ENCODE assay signal across 13 mouse cellular contexts in the genomic region with DNA sequence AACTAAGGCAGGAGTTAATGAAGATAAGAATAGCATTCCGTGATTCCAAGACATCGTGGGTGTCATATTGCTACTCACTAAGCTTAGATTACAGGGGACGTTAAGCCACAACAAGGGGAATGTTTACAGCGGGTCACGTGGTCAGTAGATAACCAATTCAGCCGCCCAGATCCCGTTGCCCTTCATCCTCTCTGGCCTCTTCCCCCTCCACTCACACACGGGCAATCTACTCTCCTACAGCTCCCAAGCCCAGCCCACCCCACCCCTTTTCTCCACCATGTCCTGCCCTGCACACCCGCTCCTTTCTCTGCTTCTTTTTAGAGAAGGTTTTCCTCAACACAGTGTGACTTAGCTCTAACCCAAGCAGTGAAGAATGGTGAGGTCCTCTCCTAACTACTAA.
"Had no signal": no experiment of that assay in that cellular context is flagged by ENCODE, and none has a peak within 500 bp of the region (broad histone marks: within the 10 kb centered on the region; RNA-seq: fewer than 3 reads in every experiment).

No protein-coding gene starts in this region.

- ATAC-seq: midbrain, embryonic 15.5 days had no signal

- H3K9ac ChIP-seq: liver, embryonic 13.5 days; midbrain, embryonic 12.5 days; midbrain, embryonic 15.5 days had no signal

- H3K36me3 ChIP-seq: liver, embryonic 13.5 days; midbrain, embryonic 12.5 days; midbrain, embryonic 15.5 days had no signal

- H3K9me3 ChIP-seq: liver, embryonic 13.5 days; midbrain, embryonic 12.5 days; midbrain, embryonic 15.5 days had no signal

- DNase-seq: kidney, adult 11 months; kidney, postnatal 10 days; kidney, postnatal 36 days; layer of hippocampus, postnatal 36 days; liver, embryonic 13.5 days; lung, adult 2 months; lung, postnatal 14 days; thymus, adult 18-20 months; thymus, postnatal 36 days had no signal

- H3K27me3 ChIP-seq: liver, embryonic 13.5 days; midbrain, embryonic 12.5 days; midbrain, embryonic 15.5 days had no signal

- H3K4me1 ChIP-seq: liver, embryonic 13.5 days; midbrain, embryonic 12.5 days; midbrain, embryonic 15.5 days had no signal

- H3K27ac ChIP-seq: left cerebral cortex, adult 2 months; liver, embryonic 13.5 days; macrophage; midbrain, embryonic 12.5 days; midbrain, embryonic 15.5 days had no signal

- H3K4me3 ChIP-seq: left cerebral cortex, adult 2 months; liver, embryonic 13.5 days; midbrain, embryonic 12.5 days; midbrain, embryonic 15.5 days had no signal

- H3K4me2 ChIP-seq: liver, embryonic 13.5 days; midbrain, embryonic 12.5 days; midbrain, embryonic 15.5 days had no signal
